Comparison of ENCODE assay signal across 8 mouse cellular contexts in the genomic region with DNA sequence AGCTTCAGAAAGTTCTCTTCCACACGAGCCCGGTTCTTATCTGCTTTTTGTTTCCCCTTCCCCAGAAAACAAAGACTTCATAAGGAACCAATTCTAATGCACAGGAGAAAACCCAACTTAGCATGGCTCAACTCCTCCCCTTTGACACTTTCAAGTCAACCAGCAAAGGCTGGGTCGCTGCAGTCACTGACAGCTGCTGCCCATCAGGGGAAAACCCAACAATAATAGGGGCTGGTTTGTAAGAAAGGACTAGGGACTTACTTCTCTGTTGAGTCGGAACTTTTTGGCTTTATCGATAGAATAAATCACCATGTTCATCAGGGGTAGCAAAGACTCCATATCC. TPM values are rescaled to one million over a fixed set of nuclear protein-coding genes. Genes with fewer than 3 reads are reported as not detected.
DNase-seq lines count a peak whose midpoint lies in the region; ATAC-seq and TF ChIP-seq lines count a peak whose summit lies in the region.

A gene (minus strand): TSS at position 46 of the 343 bp plus-strand sequence.

- H3K9ac ChIP-seq in forebrain, embryonic 11.5 days (ENCODE audit: low read length) = no peak within 1 kb of the TSS
- H3K9ac ChIP-seq in intestine, embryonic 16.5 days (ENCODE audit: low read depth, low read length) = no peak within 1 kb of the TSS
- H3K9ac ChIP-seq in midbrain, embryonic 13.5 days (replicated peaks) = no peak within 1 kb of the TSS

- H3K27me3 ChIP-seq in Patski = no peaks in the 10 kb centered on the region
- no peaks in the 10 kb centered on the region for H3K27me3 ChIP-seq in forebrain, embryonic 11.5 days (ENCODE audit: control insufficient read depth, insufficient read depth, low read length)
- no peaks in the 10 kb centered on the region for H3K27me3 ChIP-seq in intestine, embryonic 16.5 days (replicated peaks; ENCODE audit: control insufficient read depth, insufficient read depth, low read length)
- H3K27me3 ChIP-seq in midbrain, embryonic 13.5 days = no peaks in the 10 kb centered on the region

- H3K4me1 ChIP-seq in forebrain, embryonic 11.5 days (replicated peaks; ENCODE audit: control insufficient read depth, insufficient read depth, low read length) = no peaks in the 10 kb centered on the region
- no peaks in the 10 kb centered on the region for H3K4me1 ChIP-seq in intestine, embryonic 16.5 days (ENCODE audit: control insufficient read depth, insufficient read depth, low read length)
- no peaks in the 10 kb centered on the region for H3K4me1 ChIP-seq in midbrain, embryonic 13.5 days (replicated peaks)

- POLR2A ChIA-PET in Patski (lab: Charles Lee) = no interaction called here

- H3K27ac ChIP-seq in forebrain, embryonic 11.5 days (ENCODE audit: low read depth, low read length) = no peak within 1 kb of the TSS
- H3K27ac ChIP-seq in intestine, embryonic 16.5 days (ENCODE audit: low read length) = no peak within 1 kb of the TSS
- H3K27ac ChIP-seq in midbrain, embryonic 13.5 days = no peak within 1 kb of the TSS

- WGBS in forebrain, embryonic 11.5 days = 81% methylated on average over 5 of the region's 5 CpGs
- WGBS in intestine, embryonic 16.5 days = 84% methylated on average over 5 of the region's 5 CpGs
- WGBS in midbrain, embryonic 13.5 days = 91% methylated on average over 5 of the region's 5 CpGs

- H3K4me3 ChIP-seq in forebrain, embryonic 11.5 days (ENCODE audit: low read depth, low read length) = no peak within 1 kb of the TSS
- H3K4me3 ChIP-seq in intestine, embryonic 16.5 days (ENCODE audit: low read length) = no peak within 1 kb of the TSS
- no peak within 1 kb of the TSS for H3K4me3 ChIP-seq in midbrain, embryonic 13.5 days (replicated peaks)

- peaks cover 11% of the 10 kb centered on the region; the same call in 1 of the 2 replicates for H3K36me3 ChIP-seq in forebrain, embryonic 11.5 days (ENCODE audit: control insufficient read depth, insufficient read depth, low read length)
- H3K36me3 ChIP-seq in intestine, embryonic 16.5 days (ENCODE audit: control insufficient read depth, insufficient read depth, low read length) = peaks cover 13% of the 10 kb centered on the region
- H3K36me3 ChIP-seq in midbrain, embryonic 13.5 days = peaks cover 86% of the 10 kb centered on the region

- CTCF ChIA-PET in Patski (lab: Charles Lee) = interaction anchor here (0.7 kb wide), 1 partner anchor 9 kb away, joined by 3 read pairs; no protein-coding TSS in a partner anchor

- no peak for TF ChIP-seq CTCF in Patski (IDR thresholded peaks at IDR 0.05)

- no peak for DNase-seq in layer of hippocampus, adult 18-20 months (ENCODE audit: low spot score in 2 of 2)
- no peak for DNase-seq in layer of hippocampus, adult 11-12 months (ENCODE audit: low spot score)
- no peak for DNase-seq in Patski (ENCODE audit: low read depth, low spot score)
- DNase-seq in forebrain, embryonic 11.5 days (ENCODE audit: low spot score) = no peak
- no peak for DNase-seq in urinary bladder, postnatal 36 days (ENCODE audit: low spot score in 2 of 2)
- no peak for DNase-seq in frontal cortex, postnatal 25 days (ENCODE audit: low spot score in 2 of 2)

- ATAC-seq in Patski = no peak
- no peak for ATAC-seq in forebrain, embryonic 11.5 days (replicated peaks; ENCODE audit: low FRiP score)
- ATAC-seq in intestine, embryonic 16.5 days = no peak
- no peak for ATAC-seq in midbrain, embryonic 13.5 days

- no peaks in the 10 kb centered on the region for H3K9me3 ChIP-seq in forebrain, embryonic 11.5 days (ENCODE audit: control insufficient read depth, low read length)
- no peaks in the 10 kb centered on the region for H3K9me3 ChIP-seq in intestine, embryonic 16.5 days (ENCODE audit: control insufficient read depth, low read length)
- H3K9me3 ChIP-seq in midbrain, embryonic 13.5 days = no peaks in the 10 kb centered on the region

- H3K4me2 ChIP-seq in forebrain, embryonic 11.5 days (ENCODE audit: low read depth, low read length, severe bottlenecking) = no peak within 1 kb of the TSS
- H3K4me2 ChIP-seq in intestine, embryonic 16.5 days (ENCODE audit: low read depth, low read length) = no peak within 1 kb of the TSS
- no peak within 1 kb of the TSS for H3K4me2 ChIP-seq in midbrain, embryonic 13.5 days (replicated peaks)

- in situ Hi-C loops in Patski (cut with MboI; ENCODE audit: low pct_unique_long_range_greater_than_20kb) = no loop called here

RNA-seq across cellular contexts. Expression of the gene that starts here (rescaled TPM):
- 10 to 100 TPM; 26.6 to 29.2 TPM for total RNA-seq in layer of hippocampus, adult 18-20 months (2021)
- 23.3 TPM for polyA plus RNA-seq in Patski (2021)
- 41.8 and 43.6 TPM in 2 replicates for polyA plus RNA-seq in forebrain, embryonic 11.5 days (2014; fragmentation: Nextera tagmentation; extraction: Ambion mirVana)
- polyA plus RNA-seq in intestine, embryonic 16.5 days (2015; fragmentation: Nextera tagmentation; extraction: Ambion mirVana) = 13.0 and 13.5 TPM in 2 replicates
- 33.8 and 36.9 TPM in 2 replicates for polyA plus RNA-seq in midbrain, embryonic 13.5 days (2015; fragmentation: Nextera tagmentation; extraction: Ambion mirVana)
